Mouse (Mus musculus): Measurements from ENCODE around the gene Gm10697. TPM values are rescaled to one million over a fixed set of nuclear protein-coding genes. Genes with fewer than 3 reads are reported as not detected.

Gm10697 gene
- not detected for polyA plus RNA-seq (2015; fragmentation: Illumina TruSeq; extraction: RNeasy Lipid Tissue Mini Kit (QIAGEN cat#74804); ENCODE audit: low read depth, low replicate concordance)

DNA sequence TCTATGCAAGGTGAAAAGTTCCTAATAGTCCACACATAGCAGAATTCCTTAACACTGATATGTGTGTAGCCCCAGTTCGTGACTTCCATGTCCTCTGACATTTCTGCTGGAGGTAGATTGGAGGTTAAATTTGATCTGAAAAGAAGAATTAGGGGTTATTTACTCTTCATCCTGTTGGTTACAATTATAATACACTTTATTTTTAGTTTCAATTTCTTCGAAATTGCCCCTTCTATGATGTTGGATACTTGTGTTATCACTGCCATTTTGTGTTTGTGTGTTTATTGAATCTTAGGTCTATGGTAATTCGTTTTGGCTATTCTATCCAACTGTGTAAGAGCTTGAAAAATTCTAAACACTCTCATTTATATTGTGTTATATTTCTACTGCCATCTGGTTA lies at the start of gene Gm10697:
Gm10697 (minus strand) TSS at position 101 of the 400 bp plus-strand sequence.

DNA sequence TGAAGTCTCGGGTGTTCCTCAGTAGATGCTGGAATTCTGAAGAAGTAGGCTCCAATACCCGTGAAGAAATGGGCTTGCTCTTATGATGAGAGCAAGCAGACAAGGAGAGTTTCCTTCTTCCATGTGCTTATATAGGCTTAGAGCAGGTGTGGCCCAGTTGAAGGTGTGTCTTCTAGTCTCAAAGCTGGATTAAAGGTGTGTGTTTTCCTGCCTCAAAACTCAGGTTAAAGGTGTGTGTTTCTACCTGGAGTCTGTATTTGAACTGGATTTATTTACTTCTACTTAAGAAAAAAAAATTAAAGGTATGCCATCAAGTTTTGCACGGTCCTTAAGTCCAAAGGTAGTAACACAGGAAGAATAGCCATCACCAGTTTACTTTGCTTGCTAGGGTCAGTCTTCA lies 17.7 kb downstream of the Gm10697 start, which contains the start of gene Gm9125:
Gm9125 (minus strand) TSS at position 101 of the 400 bp plus-strand sequence.

Other genes with a start within 250 kb of the Gm10697 start
- not detected for gene Tdpoz3, start 246.6 kb downstream of the Gm10697 start, polyA plus RNA-seq (2015; fragmentation: Illumina TruSeq; extraction: RNeasy Lipid Tissue Mini Kit (QIAGEN cat#74804); ENCODE audit: low read depth, low replicate concordance)
- not detected for gene Gm9117, start 129.1 kb downstream of the Gm10697 start, polyA plus RNA-seq (2015; fragmentation: Illumina TruSeq; extraction: RNeasy Lipid Tissue Mini Kit (QIAGEN cat#74804); ENCODE audit: low read depth, low replicate concordance)
- not detected for gene Tdpoz5, start 111.3 kb downstream of the Gm10697 start, polyA plus RNA-seq (2015; fragmentation: Illumina TruSeq; extraction: RNeasy Lipid Tissue Mini Kit (QIAGEN cat#74804); ENCODE audit: low read depth, low replicate concordance)
- not detected for gene Gm9125, start 17.8 kb downstream of the Gm10697 start, polyA plus RNA-seq (2015; fragmentation: Illumina TruSeq; extraction: RNeasy Lipid Tissue Mini Kit (QIAGEN cat#74804); ENCODE audit: low read depth, low replicate concordance)
- not detected for gene Gm10696, start 105.5 kb upstream of the Gm10697 start, polyA plus RNA-seq (2015; fragmentation: Illumina TruSeq; extraction: RNeasy Lipid Tissue Mini Kit (QIAGEN cat#74804); ENCODE audit: low read depth, low replicate concordance)
- gene Gm5286, start 124.1 kb upstream of the Gm10697 start, polyA plus RNA-seq (2015; fragmentation: Illumina TruSeq; extraction: RNeasy Lipid Tissue Mini Kit (QIAGEN cat#74804); ENCODE audit: low read depth, low replicate concordance): not detected
- not detected for gene Gm4778, start 191.4 kb upstream of the Gm10697 start, polyA plus RNA-seq (2015; fragmentation: Illumina TruSeq; extraction: RNeasy Lipid Tissue Mini Kit (QIAGEN cat#74804); ENCODE audit: low read depth, low replicate concordance)
- 37.3 TPM for gene Them4, start 237.4 kb upstream of the Gm10697 start, polyA plus RNA-seq (2015; fragmentation: Illumina TruSeq; extraction: RNeasy Lipid Tissue Mini Kit (QIAGEN cat#74804); ENCODE audit: low read depth, low replicate concordance)

All from brain, adult 10 weeks (tissue).